Mouse (Mus musculus) olfactory bulb, adult 2 months (tissue): ENCODE data around the gene Cer1. TPM values are rescaled to one million over a fixed set of nuclear protein-coding genes. Genes with fewer than 3 reads are reported as not detected.

Experiments used
- H3K27ac ChIP-seq: fragments of 200-500 bp; 2 replicates; pipeline ENCODE4 v1.5.1; 2012; ENCODE audit warnings: low read depth, low read length; ENCODE audit not compliant: insufficient read depth
- H3K4me1 ChIP-seq: fragments of 200-500 bp; 2 replicates; pipeline ENCODE4 v1.6.1; 2012; ENCODE audit warnings: low read length; ENCODE audit not compliant: control insufficient read depth, insufficient read depth
- H3K4me3 ChIP-seq: fragments of 200-500 bp; 2 replicates; pipeline ENCODE4 v1.5.1; 2012; ENCODE audit warnings: mild to moderate bottlenecking, low read depth, low read length, moderate library complexity; ENCODE audit not compliant: insufficient read depth
- CTCF ChIP-seq: fragments of 200-500 bp; IDR thresholded peaks from 2 replicates; pipeline ENCODE4 v1.5.1; 2012; ENCODE audit warnings: low read depth, mild to moderate bottlenecking, low read length, moderate library complexity; ENCODE audit not compliant: insufficient read depth
- POLR2A ChIP-seq: fragments of 200-500 bp; IDR thresholded peaks from 2 replicates; pipeline ENCODE4 v1.6.1; 2012; ENCODE audit warnings: mild to moderate bottlenecking, low read depth, low read length, moderate library complexity; ENCODE audit not compliant: insufficient read depth
- WGBS: fragments of 180-500 bp; shearing (Covaris S2); methylation state at CpG from one replicate; pipeline ENCODE4 v1.1.7; 2018; 5-methylcytosine and 5-hydroxymethylcytosine counted together
- polyA plus RNA-seq: library from polyadenylated mRNA; stranded (reverse); fragments of >200 nt; gene quantifications from 2 replicates; pipeline ENCODE4 v1.2.4, GENCODE M21; 2012; ENCODE audit warnings: low replicate concordance; ENCODE audit not compliant: missing spikeins, insufficient read depth, insufficient read length

The Cer1 gene
- polyA plus RNA-seq, 1 experiment: not detected

DNA sequence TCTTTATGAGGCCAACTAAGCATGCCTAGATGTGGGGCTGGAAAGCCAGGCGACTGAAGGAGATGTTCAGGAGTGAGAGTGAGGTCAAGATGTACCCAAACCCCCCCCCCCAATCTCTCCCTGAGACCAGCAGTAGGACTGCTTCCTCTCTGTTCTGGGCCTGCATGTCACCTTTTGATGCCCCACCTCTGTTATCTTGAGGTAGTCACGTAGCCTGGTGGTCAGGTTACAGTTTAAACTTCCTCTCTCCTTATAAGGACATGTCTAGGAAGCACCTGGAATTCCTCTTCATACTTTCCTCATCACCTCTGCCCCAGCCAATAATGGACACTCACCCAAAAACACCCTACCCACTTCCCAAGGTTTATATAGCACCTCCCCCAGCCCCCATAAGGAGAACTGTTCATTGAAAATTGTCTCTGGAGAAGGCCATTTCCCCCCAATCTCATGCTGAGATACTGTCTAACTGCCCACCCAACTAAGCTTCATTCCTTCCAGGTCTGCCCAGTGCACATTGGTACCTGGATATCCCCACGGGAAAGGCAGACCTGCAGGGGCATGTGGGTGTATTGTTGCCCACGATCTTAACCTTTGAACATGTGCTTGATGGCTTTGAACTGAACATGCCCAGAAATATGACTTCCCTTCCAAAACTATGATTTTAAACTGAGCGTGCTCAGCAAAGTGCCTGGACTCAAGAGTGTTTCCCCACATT, 17.1 kb downstream of the Cer1 start:
- H3K27ac ChIP-seq: no peak overlapping the region
- H3K4me3 ChIP-seq: no peak overlapping the region
- TF ChIP-seq POLR2A: no peak
- TF ChIP-seq CTCF: no peak
- no peaks in the 10 kb centered on the region for H3K4me1 ChIP-seq
- WGBS: 94% methylated on average over 5 of the region's 5 CpGs

DNA sequence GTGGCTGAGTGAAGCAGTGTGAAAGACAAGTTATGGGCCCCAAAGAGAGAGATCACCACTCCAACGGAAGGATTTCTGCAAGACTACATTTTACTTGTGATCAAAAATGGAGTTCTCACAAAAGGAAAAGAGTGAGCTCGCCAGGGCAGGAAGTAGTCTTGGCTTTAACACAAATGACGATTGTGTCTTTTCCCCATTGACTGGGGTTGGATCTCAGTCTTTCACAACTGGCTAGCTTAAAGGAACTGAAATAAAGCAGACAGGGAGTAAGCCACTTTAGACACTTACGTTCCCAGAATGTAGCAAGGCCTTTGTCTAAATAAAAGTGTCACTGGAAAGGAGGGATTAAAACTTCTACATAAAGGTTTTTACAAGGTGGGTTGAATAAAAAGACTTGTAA, 17.8 kb downstream of the Cer1 start:
- no peak for TF ChIP-seq CTCF
- TF ChIP-seq POLR2A: no peak
- WGBS: 51% methylated on average over 4 of the region's 4 CpGs
- Histone ChIP-seq H3K27ac (no peak overlapping the region), H3K4me3 (no peak overlapping the region), H3K4me1 (no peaks in the 10 kb centered on the region)

DNA sequence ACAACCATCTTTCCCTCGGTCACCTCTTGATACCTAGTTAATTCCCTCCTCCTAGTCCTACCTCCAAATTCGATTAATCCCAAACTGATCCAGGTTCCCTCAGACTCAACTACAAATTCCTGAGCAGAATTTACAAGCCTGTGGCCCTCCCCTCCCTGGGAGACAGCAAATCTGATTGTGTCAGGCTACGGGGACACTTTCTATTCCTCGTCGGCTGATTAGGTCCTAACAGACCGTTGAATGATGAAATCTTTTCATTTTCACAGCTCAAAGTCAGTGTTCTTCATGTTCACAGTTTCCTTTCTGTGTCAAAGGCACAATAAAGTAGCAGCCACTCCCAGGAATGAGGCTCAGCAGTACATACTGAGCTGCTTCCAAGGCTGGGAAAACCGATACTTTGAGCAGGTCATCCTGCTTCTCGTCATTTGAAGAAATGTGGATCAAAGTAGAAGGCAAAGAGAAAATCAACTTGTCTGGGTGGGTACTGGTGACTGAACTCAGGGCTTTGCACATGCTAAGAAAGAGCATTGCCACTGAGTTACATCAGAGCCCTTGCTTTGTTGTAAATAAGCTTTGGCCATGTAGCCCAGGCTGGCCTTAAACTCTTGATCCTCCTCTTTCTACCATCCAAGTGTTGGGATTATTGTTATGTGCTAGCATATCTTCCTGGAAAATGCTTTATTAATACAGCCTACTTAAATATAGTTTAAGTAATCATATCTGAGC, 19.8 kb downstream of the Cer1 start:
- no peaks in the 10 kb centered on the region for H3K4me1 ChIP-seq
- no peak overlapping the region for H3K27ac ChIP-seq
- no peak overlapping the region for H3K4me3 ChIP-seq
- TF ChIP-seq POLR2A (no peak), CTCF (no peak)
- 90% methylated on average over 8 of the region's 8 CpGs for WGBS

DNA sequence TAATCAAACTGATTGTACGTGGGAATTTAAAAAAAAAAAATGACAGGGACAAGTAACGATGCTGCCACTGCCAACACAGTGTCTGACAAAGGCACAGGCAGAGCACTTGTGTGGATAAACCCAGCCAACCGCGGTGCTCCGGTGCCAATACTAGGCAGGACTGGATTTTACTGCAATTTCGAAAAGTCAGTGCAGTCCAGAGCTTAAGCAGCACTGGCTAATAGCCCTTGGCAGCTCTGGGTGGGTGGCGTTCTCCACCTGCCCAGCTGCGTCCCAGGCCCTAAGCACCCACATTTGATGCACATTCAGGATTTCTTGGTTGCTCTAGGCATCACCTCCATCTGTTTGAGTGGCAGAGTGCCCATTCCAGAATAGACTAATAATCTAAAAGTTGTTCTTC, 21.6 kb downstream of the Cer1 start:
- 52% methylated on average over 8 of the region's 8 CpGs for WGBS
- Histone ChIP-seq H3K27ac (no peak overlapping the region), H3K4me3 (no peak overlapping the region), H3K4me1 (no peaks in the 10 kb centered on the region)
- TF ChIP-seq CTCF: no peak
- no peak for TF ChIP-seq POLR2A

DNA sequence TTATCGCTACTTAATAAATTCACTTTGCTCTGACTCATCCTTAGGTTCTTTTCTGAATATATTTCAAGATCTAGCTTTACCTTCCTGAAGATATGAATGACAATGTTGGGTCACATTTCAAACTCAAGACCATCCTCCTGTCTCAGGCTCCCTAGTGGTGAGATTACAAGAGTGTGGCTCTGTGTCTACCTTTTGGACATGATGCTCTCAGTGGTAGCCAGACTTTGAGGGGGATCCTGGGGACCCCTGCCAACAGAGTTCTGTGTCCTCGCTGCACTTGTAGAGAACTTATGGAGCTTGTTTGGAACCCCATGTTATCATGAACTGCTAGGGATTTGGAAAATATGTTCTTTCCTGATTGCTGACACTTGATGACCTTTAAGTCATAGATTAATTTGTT, 23.5 kb downstream of the Cer1 start:
- TF ChIP-seq CTCF (no peak), POLR2A (no peak)
- 99% methylated on average over 2 of the region's 2 CpGs for WGBS
- Histone ChIP-seq H3K4me3 (no peak overlapping the region), H3K4me1 (no peaks in the 10 kb centered on the region), H3K27ac (no peak overlapping the region)

DNA sequence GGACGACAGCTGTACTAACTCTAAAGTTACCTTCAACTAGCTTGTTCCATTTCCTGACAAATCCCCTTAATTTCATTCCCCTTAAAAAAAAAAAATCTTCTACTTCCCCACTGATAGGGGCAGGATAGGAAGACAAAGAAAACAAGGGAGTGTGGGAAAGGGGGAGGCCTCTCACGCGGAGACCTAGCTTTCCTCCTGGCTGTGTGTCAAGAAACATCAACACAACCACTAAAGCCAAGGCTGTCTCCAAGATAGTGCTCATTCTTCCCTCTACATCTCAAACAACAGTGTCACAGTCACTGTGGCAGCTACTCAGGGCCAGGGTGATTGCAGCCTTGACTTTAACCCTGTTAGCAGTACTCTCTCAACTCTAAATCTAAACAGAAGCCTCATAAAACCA, 24.4 kb downstream of the Cer1 start:
- TF ChIP-seq POLR2A (no peak), CTCF (no peak)
- no peak overlapping the region for H3K27ac ChIP-seq
- H3K4me3 ChIP-seq: no peak overlapping the region
- peaks cover 2% of the 10 kb centered on the region; the same call in 1 of the 2 replicates for H3K4me1 ChIP-seq
- 39% methylated on average over 3 of the region's 3 CpGs for WGBS

DNA sequence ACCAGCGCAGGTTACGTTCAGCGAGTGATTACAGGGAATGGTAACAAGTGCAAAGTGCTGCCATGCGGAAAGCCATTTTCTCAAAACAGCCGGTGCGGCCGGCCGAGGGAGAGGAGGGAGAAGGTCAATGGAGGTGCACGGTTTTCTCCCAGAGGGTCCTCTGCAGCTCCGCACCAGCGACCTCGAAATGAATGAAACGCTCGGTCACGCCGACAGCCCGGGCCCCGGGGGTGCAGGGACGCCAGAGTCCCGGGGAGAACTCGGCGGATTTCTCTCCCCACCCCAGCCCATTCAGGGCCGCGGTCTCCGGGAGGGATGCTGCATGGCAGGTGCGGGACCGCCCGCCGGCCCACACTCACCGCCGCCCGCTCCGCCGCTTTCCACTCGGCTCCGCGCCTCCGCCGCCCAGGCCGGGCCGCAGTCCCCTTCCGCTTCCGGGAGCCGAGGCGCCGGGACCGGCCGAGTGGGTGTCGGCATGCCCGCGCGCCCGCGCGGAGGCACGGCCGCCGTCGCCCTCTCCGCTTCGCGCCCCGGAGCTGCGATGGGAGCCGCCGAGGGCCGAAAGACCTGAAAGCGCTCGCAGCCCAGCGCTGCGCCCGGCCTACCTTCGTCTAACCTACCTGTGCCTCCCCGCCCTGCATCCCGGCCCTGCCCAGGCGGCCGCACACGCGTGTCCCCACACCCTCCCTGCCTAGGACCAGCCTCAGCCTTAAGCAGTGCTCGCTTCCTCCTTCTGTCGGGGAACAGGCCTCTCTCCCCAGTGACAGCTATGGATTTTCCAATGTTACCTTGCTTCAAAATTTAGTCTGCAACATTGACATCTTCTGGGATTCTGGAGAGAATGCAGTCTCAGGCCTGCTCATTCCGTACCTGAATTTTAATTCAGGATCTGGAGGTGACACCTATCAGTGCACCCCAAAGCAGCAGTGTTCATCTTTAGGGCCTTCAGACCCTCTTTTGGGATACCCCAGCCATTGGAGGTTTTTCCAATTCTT, 25.5 kb downstream of the Cer1 start, which contains the start of gene Zdhhc21:
TSS of gene Zdhhc21 (minus strand) at position 828 of the 995 bp plus-strand sequence.
- H3K4me3 ChIP-seq: peak within 1 kb of the TSS; percentile 90
- TF ChIP-seq CTCF (no peak), POLR2A (peak; percentile 80)
- H3K4me1 ChIP-seq: peaks cover 2% of the 10 kb centered on the region; the same call in 1 of the 2 replicates
- under 1% methylated on average over 82 of the region's 82 CpGs for WGBS
- H3K27ac ChIP-seq: peak within 1 kb of the TSS; percentile 96

DNA sequence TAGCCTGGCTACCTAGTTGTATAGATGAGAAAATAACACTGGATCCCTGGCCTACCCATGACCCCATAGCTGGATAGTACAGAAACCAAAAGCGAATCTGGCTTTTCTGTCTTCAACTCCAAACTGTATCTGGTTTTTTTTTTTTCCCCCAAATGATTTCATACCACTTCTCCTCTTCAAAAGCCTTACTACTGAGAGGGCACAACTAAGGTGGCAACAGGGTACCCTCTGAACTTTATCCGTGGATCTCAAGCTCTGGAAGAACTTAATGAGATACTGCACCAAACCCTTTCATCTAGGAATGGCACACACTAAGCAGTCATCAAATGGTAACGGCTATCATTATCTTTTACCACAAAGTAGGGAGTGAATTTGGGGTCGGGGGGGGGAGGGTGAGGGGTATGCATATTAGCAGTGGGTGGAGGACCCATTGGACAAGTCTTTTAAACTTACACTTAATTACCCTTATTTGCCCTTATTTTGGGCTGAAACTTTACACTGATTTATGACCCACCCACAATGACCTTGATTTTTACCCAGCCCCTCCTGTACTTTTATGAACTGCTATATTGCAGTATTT, 26.4 kb downstream of the Cer1 start:
- WGBS: 26% methylated on average over 4 of the region's 4 CpGs
- Histone ChIP-seq H3K4me3 (no peak overlapping the region), H3K4me1 (peaks cover 2% of the 10 kb centered on the region; the same call in 1 of the 2 replicates), H3K27ac (no peak overlapping the region)
- TF ChIP-seq POLR2A (no peak), CTCF (no peak)
